Mouse (Mus musculus): Measurements from ENCODE around the gene Adad2. TPM values are rescaled to one million over a fixed set of nuclear protein-coding genes. Genes with fewer than 3 reads are reported as not detected.

The Adad2 gene
- polyA plus RNA-seq, 1 experiment = not detected

DNA sequence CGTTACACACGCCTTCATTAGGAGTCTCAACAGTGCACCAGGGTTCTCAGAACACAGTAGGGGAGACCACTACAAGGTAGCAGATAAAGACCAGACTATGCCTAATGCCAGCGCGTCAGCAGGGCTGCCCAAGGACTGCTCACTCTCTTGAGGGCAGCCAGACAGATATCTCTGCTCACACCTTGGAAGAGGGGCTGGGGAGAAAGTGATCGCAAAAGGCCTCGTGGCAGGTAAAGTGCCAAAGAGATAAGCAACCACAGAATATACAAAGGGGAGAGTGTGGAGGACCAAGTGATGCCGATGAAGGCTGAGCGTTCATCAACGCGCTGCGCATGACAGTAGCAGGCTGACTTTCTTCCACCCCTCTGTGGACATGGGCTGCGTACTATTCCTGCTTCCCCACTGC lies 8.1 kb upstream of the Adad2 start:
- Histone ChIP-seq H3K4me3 (ENCODE audit: insufficient read depth, low read depth, low read length) (peak overlapping the region; percentile 72), H3K4me1 (ENCODE audit: control insufficient read depth, insufficient read depth, low read length) (peaks cover 13% of the 10 kb centered on the region), H3K27ac (ENCODE audit: insufficient read depth, low read depth, low read length) (no peak overlapping the region)
- TF ChIP-seq POLR2A (IDR thresholded peaks at IDR 0.05; ENCODE audit: insufficient read depth, low read depth, low read length) (no peak), CTCF (IDR thresholded peaks at IDR 0.05; ENCODE audit: insufficient read depth, low read depth, low read length) (no peak)
- 36% methylated on average over 12 of the region's 12 CpGs for WGBS

DNA sequence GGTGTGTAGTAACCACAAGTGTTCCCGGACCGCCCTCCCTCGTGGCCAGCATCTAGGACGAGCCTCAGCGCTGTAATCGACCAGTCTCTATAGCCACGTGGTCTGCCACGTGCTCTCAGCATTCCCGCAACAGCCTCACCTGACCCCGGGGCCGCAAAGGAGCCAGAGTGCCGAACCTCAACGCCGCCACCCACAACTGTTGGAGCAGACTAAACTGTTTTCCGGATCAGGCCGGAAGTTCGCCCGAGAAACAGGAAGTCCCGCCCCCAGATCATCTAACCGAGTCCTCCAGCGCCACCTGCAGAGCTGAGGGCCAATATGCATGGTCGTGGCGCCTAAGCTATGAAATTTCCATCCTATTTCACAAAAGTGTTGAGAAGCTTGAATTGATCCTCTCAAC lies 7.6 kb upstream of the Adad2 start, which contains the start of gene Taf1c:
Gene Taf1c, minus strand, starts transcription at position 227 of the 400 bp plus-strand sequence.
- Histone ChIP-seq H3K4me1 (ENCODE audit: control insufficient read depth, insufficient read depth, low read length) (peaks cover 13% of the 10 kb centered on the region), H3K27ac (ENCODE audit: insufficient read depth, low read depth, low read length) (no peak within 1 kb of the TSS), H3K4me3 (ENCODE audit: insufficient read depth, low read depth, low read length) (peak within 1 kb of the TSS; percentile 72)
- TF ChIP-seq CTCF (IDR thresholded peaks at IDR 0.05; ENCODE audit: insufficient read depth, low read depth, low read length) (peak; percentile 41; the same call in 1 of the 2 replicates), POLR2A (IDR thresholded peaks at IDR 0.05; ENCODE audit: insufficient read depth, low read depth, low read length) (peak; percentile 68)
- WGBS = under 1% methylated on average over 23 of the region's 23 CpGs

DNA sequence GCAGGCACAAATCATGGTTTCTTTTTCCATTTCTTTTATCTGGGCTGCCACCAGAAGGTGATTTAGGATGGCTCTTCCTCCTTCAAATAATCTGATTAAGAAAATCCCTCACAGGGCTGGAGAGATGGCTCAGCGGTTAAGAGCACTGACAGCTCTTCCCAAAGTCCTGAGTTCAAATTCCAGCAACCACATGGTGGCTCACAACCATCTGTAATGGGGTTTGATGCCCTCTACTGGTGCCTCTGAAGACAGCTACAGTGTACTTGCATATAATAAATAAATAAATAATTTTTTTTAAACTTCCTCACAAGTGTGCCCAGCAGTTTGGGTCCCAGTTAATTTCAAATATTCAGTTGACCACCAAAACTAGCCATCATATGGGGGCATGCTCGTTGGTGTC lies 6.3 kb upstream of the Adad2 start:
- 95% methylated on average over 2 of the region's 2 CpGs for WGBS
- TF ChIP-seq CTCF (IDR thresholded peaks at IDR 0.05; ENCODE audit: insufficient read depth, low read depth, low read length) (no peak), POLR2A (IDR thresholded peaks at IDR 0.05; ENCODE audit: insufficient read depth, low read depth, low read length) (no peak)
- no peak overlapping the region for H3K27ac ChIP-seq (ENCODE audit: insufficient read depth, low read depth, low read length)
- H3K4me3 ChIP-seq (ENCODE audit: insufficient read depth, low read depth, low read length) = no peak overlapping the region
- peaks cover 13% of the 10 kb centered on the region for H3K4me1 ChIP-seq (ENCODE audit: control insufficient read depth, insufficient read depth, low read length)

DNA sequence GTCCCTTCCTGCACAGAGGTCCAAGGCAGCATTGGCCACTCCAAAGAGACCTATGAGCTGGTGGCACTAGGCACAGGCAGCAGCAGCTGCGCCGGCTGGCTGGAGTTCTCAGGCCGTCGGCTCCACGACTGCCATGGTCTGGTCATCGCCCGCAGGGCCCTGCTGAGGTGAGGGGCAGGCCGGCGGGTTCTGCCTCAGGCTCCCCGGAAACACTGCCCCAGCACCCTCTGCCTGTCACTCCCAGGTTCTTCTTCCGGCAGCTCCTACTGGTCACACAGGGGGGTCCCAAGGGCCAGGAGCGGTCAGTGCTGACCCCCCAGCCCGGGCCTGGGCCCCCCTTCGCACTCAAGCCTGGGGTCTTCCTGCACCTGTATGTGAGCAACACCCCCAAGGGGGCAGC lies 2.5 kb downstream of the Adad2 start:
- 79% methylated on average over 14 of the region's 14 CpGs for WGBS
- TF ChIP-seq CTCF (IDR thresholded peaks at IDR 0.05; ENCODE audit: insufficient read depth, low read depth, low read length) (no peak), POLR2A (IDR thresholded peaks at IDR 0.05; ENCODE audit: insufficient read depth, low read depth, low read length) (no peak)
- Histone ChIP-seq H3K4me3 (ENCODE audit: insufficient read depth, low read depth, low read length) (no peak overlapping the region), H3K4me1 (ENCODE audit: control insufficient read depth, insufficient read depth, low read length) (no peaks in the 10 kb centered on the region), H3K27ac (ENCODE audit: insufficient read depth, low read depth, low read length) (no peak overlapping the region)

DNA sequence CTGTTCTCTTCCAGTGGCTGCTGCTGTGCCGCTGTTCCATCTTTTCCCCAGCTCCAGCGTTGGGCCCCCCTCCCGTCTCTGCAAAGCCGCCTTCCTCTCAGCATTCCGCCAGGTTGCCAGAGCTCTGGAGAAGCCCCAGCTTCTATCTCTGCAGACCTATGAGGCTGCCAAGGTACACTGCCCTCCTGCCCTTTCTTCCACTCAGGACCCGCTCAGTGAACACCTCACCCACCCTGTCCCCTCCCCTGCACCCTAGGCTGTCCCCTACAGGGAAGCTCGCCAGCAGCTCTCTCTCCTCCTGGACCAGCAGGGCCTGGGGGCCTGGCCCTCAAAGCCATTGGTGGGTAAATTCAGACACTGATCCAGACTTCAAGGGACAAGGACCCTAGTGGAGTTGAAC lies 3.8 kb downstream of the Adad2 start:
- TF ChIP-seq POLR2A (IDR thresholded peaks at IDR 0.05; ENCODE audit: insufficient read depth, low read depth, low read length) = no peak
- TF ChIP-seq CTCF (IDR thresholded peaks at IDR 0.05; ENCODE audit: insufficient read depth, low read depth, low read length) = no peak
- no peak overlapping the region for H3K4me3 ChIP-seq (ENCODE audit: insufficient read depth, low read depth, low read length)
- H3K4me1 ChIP-seq (ENCODE audit: control insufficient read depth, insufficient read depth, low read length) = no peaks in the 10 kb centered on the region
- no peak overlapping the region for H3K27ac ChIP-seq (ENCODE audit: insufficient read depth, low read depth, low read length)
- WGBS = 80% methylated on average over 7 of the region's 7 CpGs

DNA sequence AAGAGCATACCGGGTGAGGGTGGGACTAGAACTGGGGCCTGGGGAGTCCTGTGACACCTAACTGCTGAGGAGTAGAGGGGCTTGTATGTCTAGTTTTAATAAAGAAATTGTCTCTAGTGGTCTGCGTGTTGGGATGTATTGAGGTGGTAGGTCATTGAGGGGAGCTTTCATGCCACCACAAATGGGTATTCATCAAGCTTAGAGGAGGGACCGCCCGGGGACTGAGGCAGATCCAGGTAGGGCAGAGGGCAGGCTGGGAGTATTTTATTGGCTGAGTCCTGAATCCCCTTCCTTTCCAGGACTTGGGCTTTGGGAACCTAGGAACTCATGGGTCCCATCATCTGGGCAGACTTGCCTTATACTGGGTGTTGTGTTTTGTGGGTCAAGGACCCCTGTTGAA lies 4.3 kb downstream of the Adad2 start:
- 85% methylated on average over 4 of the region's 4 CpGs for WGBS
- H3K27ac ChIP-seq (ENCODE audit: insufficient read depth, low read depth, low read length) = no peak overlapping the region
- no peaks in the 10 kb centered on the region for H3K4me1 ChIP-seq (ENCODE audit: control insufficient read depth, insufficient read depth, low read length)
- TF ChIP-seq CTCF (IDR thresholded peaks at IDR 0.05; ENCODE audit: insufficient read depth, low read depth, low read length) (no peak), POLR2A (IDR thresholded peaks at IDR 0.05; ENCODE audit: insufficient read depth, low read depth, low read length) (no peak)
- no peak overlapping the region for H3K4me3 ChIP-seq (ENCODE audit: insufficient read depth, low read depth, low read length)

DNA sequence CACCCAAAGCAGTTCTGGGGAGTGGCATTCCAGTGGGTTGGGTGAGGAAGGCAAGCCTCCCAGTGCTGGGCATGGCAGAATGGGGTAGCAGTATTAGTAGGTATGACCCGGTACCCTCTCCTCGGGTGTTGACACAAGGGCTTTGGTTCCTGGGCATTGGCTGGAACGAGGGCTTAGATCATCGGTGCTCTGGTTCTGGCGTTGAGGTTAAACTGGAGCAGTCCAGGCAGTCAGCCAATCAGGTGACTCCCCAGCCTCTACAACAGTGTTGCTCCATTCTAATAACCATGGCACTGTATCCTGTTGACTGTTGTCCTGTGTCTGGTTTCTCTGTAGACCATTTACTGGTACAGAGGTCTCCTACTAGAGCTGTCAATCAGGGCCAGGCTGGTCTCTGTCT lies 5.0 kb downstream of the Adad2 start:
- Histone ChIP-seq H3K27ac (ENCODE audit: insufficient read depth, low read depth, low read length) (no peak overlapping the region), H3K4me3 (ENCODE audit: insufficient read depth, low read depth, low read length) (no peak overlapping the region), H3K4me1 (ENCODE audit: control insufficient read depth, insufficient read depth, low read length) (no peaks in the 10 kb centered on the region)
- no peak for TF ChIP-seq CTCF (IDR thresholded peaks at IDR 0.05; ENCODE audit: insufficient read depth, low read depth, low read length)
- TF ChIP-seq POLR2A (IDR thresholded peaks at IDR 0.05; ENCODE audit: insufficient read depth, low read depth, low read length) = no peak
- WGBS = 71% methylated on average over 5 of the region's 5 CpGs

DNA sequence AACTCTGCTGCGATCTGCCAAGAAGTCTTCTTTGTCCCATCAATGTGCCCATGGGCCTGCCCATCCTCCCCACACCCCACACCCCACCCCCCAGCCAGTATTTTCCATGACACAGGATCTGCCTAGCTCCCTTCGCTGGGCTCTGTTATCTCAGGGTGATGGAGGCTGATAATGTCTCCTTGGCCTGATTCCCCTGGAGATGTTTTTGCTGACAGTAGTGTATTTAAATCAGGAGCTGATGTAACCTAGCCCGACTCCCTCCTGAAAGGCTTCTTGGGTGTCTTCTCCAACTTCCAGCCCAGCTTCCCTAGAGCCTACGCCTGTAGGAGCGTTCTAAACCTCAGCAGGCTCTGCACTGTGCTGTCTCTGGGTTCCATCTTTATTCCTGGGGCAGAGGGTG lies 6.3 kb downstream of the Adad2 start:
- TF ChIP-seq POLR2A (IDR thresholded peaks at IDR 0.05; ENCODE audit: insufficient read depth, low read depth, low read length) (no peak), CTCF (IDR thresholded peaks at IDR 0.05; ENCODE audit: insufficient read depth, low read depth, low read length) (no peak)
- no peak overlapping the region for H3K27ac ChIP-seq (ENCODE audit: insufficient read depth, low read depth, low read length)
- no peak overlapping the region for H3K4me3 ChIP-seq (ENCODE audit: insufficient read depth, low read depth, low read length)
- H3K4me1 ChIP-seq (ENCODE audit: control insufficient read depth, insufficient read depth, low read length) = no peaks in the 10 kb centered on the region
- WGBS = 65% methylated on average over 5 of the region's 5 CpGs

DNA sequence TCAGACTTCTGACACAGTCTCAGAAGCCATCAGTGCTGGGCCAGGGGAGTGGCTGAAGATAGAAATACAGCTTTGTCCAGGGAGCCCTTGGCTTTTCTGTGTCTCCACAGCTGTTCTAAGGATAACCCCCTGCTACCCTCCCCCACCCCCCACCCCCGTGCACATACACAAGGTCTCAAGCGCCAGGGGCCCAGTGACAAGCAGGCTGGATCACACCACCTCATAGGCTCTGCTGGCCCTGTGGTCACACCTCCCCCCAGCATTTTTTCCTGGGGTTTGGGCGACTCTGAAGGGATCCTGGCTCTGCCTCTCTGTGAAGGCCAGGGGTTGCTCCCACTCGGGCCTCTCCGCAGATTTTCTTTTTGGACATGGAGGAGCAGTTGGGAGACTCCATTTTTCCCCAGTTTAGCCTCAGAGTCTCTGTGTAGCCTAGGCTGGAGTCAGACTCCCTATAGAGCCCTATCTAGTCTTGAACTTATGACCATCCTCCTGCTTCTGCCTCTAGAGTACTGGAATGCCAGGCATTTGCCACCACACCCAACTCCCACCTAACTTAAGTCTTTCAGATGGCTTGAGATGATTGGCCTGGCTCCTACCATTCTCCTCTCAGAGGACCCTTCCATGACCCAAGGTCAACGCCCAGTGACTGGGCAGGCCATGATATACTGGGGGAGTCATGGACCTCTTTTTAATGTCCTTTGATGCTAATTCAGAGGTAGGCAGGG lies 7.7 kb downstream of the Adad2 start:
- no peak for TF ChIP-seq CTCF (IDR thresholded peaks at IDR 0.05; ENCODE audit: insufficient read depth, low read depth, low read length)
- no peak for TF ChIP-seq POLR2A (IDR thresholded peaks at IDR 0.05; ENCODE audit: insufficient read depth, low read depth, low read length)
- 75% methylated on average over 6 of the region's 6 CpGs for WGBS
- no peaks in the 10 kb centered on the region for H3K4me1 ChIP-seq (ENCODE audit: control insufficient read depth, insufficient read depth, low read length)
- no peak overlapping the region for H3K4me3 ChIP-seq (ENCODE audit: insufficient read depth, low read depth, low read length)
- no peak overlapping the region for H3K27ac ChIP-seq (ENCODE audit: insufficient read depth, low read depth, low read length)

All from olfactory bulb, adult 2 months (tissue).